Mouse (Mus musculus) intestine, embryonic 14.5 days (tissue): ENCODE measurements around the gene Gm4312. TPM values are rescaled to one million over a fixed set of nuclear protein-coding genes. Genes with fewer than 3 reads are reported as not detected.
"Not testable (repeated sequence)": the region's sequence is repeated elsewhere in the genome, so short reads cannot be mapped to it uniquely, and the experiment has no call there.

Source experiments
- ATAC-seq: fragments of 200-750 bp; cut with Nextera tagmentation; replicated peaks from 2 replicates; pipeline ENCODE4 v1.8.0; 2017; ENCODE audit warnings: low read depth, moderate number of reproducible peaks, moderate TSS enrichment, moderate library complexity; ENCODE audit not compliant: low FRiP score, low TSS enrichment
- DNase-seq: peaks from one replicate; pipeline ENCODE4 v3.0.0-alpha.2; 2018; ENCODE audit warnings: low spot score
- H3K27ac ChIP-seq: fragments of 300-500 bp; sonication (generic); 2 replicates; pipeline ENCODE4 v1.5.1; 2014; ENCODE audit warnings: low read depth, mild to moderate bottlenecking, control low read depth
- H3K27me3 ChIP-seq: fragments of 300-500 bp; sonication (generic); replicated peaks from 2 replicates; pipeline ENCODE4 v1.6.1; 2014; ENCODE audit warnings: low read length, control low read depth; ENCODE audit not compliant: control insufficient read depth, insufficient read depth
- H3K36me3 ChIP-seq: fragments of 300-500 bp; sonication (generic); 2 replicates; pipeline ENCODE4 v1.6.1; 2014; ENCODE audit warnings: low read length, control low read depth; ENCODE audit not compliant: control insufficient read depth, insufficient read depth
- H3K4me1 ChIP-seq: fragments of 300-500 bp; sonication (generic); replicated peaks from 2 replicates; pipeline ENCODE4 v1.6.1; 2014; ENCODE audit warnings: low read length, control low read depth, mixed read lengths; ENCODE audit not compliant: control insufficient read depth, insufficient read depth
- H3K4me2 ChIP-seq: fragments of 300-500 bp; sonication (generic); 2 replicates; pipeline ENCODE4 v1.6.1; 2014; ENCODE audit warnings: low read length
- H3K4me3 ChIP-seq: fragments of 300-500 bp; sonication (generic); 2 replicates; pipeline ENCODE4 v1.5.1; 2014; ENCODE audit warnings: low read depth, low read length, control low read depth, mixed read lengths
- H3K9ac ChIP-seq: fragments of 300-500 bp; sonication (generic); 2 replicates; pipeline ENCODE4 v1.6.1; 2014; ENCODE audit warnings: mild to moderate bottlenecking, low read length
- H3K9me3 ChIP-seq: fragments of 300-500 bp; sonication (generic); 2 replicates; pipeline ENCODE4 v1.6.1; 2016; ENCODE audit warnings: low read length, control low read depth; ENCODE audit not compliant: control insufficient read depth
- WGBS: fragments of 180-500 bp; shearing (Covaris S2); extraction: QIAGEN DNeasy Blood & Tissue Kit; methylation state at CpG from one replicate; pipeline ENCODE4 v1.1.7; 2014; 5-methylcytosine and 5-hydroxymethylcytosine counted together
- polyA plus RNA-seq: library from polyadenylated mRNA; unstranded; fragments of >200 nt; fragmentation: Nextera tagmentation; extraction: Ambion mirVana; gene quantifications from 2 replicates; pipeline ENCODE4 v1.2.1, GENCODE M21; 2014

Gene Gm4312
- polyA plus RNA-seq, result not detected in 2 replicates

DNA sequence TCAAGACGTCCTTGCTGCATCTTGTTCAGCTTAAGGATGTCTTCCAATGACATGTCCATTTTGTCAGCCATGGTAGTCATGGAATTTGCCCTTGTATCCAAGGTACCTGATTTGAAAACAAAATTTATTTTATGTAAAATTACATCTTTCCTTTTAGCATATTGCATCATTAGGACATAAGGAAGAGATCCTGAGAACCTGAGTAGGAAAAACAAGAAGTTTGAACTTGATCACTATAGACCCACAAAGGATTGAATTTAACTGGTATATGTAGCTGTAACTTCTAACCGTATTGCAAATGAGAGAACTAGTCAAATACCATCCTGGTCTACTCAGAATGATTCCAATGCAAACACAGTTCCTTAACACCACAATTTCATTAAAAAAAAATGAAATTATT lies at the start of gene Gm4312:
Gene Gm4312 (minus strand): TSS at position 101 of the 400 bp plus-strand sequence.
- H3K27ac ChIP-seq, H3K9ac ChIP-seq, H3K9me3 ChIP-seq, H3K36me3 ChIP-seq, ATAC-seq, H3K27me3 ChIP-seq, DNase-seq, H3K4me2 ChIP-seq, H3K4me3 ChIP-seq, H3K4me1 ChIP-seq: not testable (repeated sequence)
- WGBS, result no CpG with 5 or more reads among the region's 2 CpGs

DNA sequence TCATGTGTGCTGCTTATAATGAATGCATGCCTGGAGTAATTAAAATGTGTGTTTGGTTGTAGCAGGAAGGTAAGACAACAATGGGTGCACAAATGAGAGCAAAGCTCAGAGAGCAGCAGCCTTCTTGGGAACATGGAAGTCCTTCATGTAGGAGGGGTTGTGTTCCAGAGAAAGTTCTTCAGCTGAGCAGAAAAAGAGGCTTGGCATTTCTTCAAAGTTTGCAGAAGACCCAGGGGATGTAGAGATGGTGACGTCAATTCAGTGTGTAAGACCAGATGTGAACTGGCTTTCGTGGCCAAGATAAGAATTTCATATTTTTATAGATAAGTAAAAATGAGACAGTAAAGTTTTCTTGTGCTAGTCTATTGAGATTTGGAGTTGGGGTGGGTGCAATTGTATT lies 45.2 kb upstream of the Gm4312 start:
- WGBS, result 91% methylated on average over 2 of the region's 2 CpGs
- Histone ChIP-seq H3K36me3 (no peaks in the 10 kb centered on the region), H3K27ac (no peak overlapping the region), H3K4me1 (no peaks in the 10 kb centered on the region), H3K27me3 (no peaks in the 10 kb centered on the region), H3K4me2 (no peak overlapping the region), H3K9ac (no peak overlapping the region), H3K4me3 (no peak overlapping the region), H3K9me3 (no peaks in the 10 kb centered on the region)
- ATAC-seq (no peak), DNase-seq (no peak)

DNA sequence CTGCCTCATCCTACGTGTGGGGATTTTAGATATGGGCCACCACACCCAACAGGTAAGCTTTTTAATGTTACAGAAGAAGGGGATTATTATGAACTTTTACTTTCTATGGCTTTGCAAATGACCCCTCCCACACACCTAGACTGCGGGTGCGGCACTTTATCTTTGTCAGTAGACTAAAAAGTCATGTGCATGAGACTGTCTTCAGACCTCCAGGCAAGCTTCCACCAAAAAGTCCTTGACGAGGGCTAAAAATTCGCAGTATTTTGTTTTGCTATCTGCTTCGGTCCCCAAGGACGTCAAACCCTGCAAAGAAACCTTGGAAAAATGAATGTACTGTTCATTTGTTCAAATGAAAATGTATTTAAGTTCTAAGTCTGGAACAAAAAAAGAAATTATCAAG lies 33.2 kb upstream of the Gm4312 start:
- Histone ChIP-seq H3K36me3 (no peaks in the 10 kb centered on the region), H3K27ac (no peak overlapping the region), H3K9me3 (no peaks in the 10 kb centered on the region), H3K27me3 (no peaks in the 10 kb centered on the region), H3K9ac (no peak overlapping the region), H3K4me3 (no peak overlapping the region), H3K4me1 (no peaks in the 10 kb centered on the region), H3K4me2 (no peak overlapping the region)
- DNase-seq, result no peak
- no peak for ATAC-seq
- WGBS, result 89% methylated on average over 7 of the region's 7 CpGs

DNA sequence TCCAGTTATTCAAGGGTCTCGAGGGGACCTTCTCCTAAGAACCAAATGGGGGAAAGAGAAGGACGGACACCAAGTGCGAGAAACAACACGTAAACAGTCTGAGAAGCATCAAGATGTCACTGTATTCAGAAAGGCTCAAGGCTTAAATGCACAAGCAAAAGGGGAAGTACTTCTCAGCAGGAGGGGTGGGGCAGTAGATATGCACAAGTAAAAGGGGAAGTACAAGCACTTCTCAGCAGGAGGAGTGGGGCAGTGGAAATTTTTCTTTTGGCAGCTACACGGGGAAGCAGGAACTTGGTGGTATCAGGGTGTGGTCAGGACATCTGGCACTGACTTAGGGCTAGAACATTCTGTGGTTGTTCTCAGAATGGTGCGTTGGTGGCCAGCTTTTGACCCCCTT lies 19.9 kb upstream of the Gm4312 start:
- H3K9me3 ChIP-seq, H3K4me3 ChIP-seq, H3K4me2 ChIP-seq, H3K27ac ChIP-seq, H3K27me3 ChIP-seq, H3K4me1 ChIP-seq, DNase-seq, H3K9ac ChIP-seq, ATAC-seq, H3K36me3 ChIP-seq: not testable (repeated sequence)
- WGBS, result 86% methylated on average over 6 of the region's 6 CpGs

GRCm38 (mm10) chr10:100361038-100361437 lies 21.3 kb downstream of the Gm4312 start, which contains the start of gene Gm4307:
TSS of gene Gm4307 (plus strand) at chr10:100361338.
- not testable (repeated sequence) for H3K9ac ChIP-seq, DNase-seq, H3K36me3 ChIP-seq, H3K27me3 ChIP-seq, H3K27ac ChIP-seq, H3K4me3 ChIP-seq, H3K9me3 ChIP-seq, H3K4me1 ChIP-seq, H3K4me2 ChIP-seq, ATAC-seq
- WGBS, result no CpG with 5 or more reads among the region's 3 CpGs

DNA sequence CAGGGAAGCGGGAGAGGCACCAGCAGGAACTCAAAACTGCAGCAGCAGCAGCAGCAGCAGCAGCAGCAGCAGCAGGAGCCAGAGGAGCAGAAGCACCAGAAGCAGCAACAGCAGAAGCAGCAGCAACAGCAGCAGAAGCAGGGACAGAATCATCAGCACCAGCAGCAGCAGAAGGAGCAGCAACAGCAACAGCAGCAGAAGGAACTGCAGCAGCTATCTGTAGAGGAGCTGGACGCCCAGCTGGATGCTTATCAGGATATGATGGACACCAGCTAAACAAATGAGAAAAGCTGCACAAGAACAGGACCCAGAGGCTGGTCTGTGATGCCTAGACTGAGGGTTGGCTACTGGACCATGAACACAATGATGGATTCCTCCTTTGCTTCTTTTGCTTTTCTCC lies 25.5 kb downstream of the Gm4312 start:
- DNase-seq, H3K4me1 ChIP-seq, H3K4me3 ChIP-seq, H3K27ac ChIP-seq, ATAC-seq, H3K27me3 ChIP-seq, H3K9ac ChIP-seq, H3K4me2 ChIP-seq, H3K36me3 ChIP-seq, H3K9me3 ChIP-seq: not testable (repeated sequence)
- WGBS, result 73% methylated on average over 2 of the region's 2 CpGs

DNA sequence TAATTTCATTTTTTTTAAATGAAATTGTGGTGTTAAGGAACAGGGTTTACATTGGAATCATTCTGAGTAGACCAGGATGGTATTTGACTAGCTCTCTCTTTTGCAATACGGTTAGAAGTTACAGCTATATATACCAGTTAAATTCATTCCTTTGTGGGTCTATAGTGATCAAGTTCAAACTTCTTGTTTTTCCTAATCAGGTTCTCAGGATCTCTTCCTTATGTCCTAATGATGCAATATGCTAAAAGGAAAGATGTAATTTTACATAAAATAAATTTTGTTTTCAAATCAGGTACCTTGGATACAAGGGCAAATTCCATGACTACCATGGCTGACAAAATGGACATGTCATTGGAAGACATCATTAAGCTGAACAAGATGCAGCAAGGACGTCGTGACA lies 31.6 kb downstream of the Gm4312 start, which contains the start of gene Gm4305:
Gene Gm4305 (plus strand): TSS at position 301 of the 400 bp plus-strand sequence.
- not testable (repeated sequence) for H3K27ac ChIP-seq

DNA sequence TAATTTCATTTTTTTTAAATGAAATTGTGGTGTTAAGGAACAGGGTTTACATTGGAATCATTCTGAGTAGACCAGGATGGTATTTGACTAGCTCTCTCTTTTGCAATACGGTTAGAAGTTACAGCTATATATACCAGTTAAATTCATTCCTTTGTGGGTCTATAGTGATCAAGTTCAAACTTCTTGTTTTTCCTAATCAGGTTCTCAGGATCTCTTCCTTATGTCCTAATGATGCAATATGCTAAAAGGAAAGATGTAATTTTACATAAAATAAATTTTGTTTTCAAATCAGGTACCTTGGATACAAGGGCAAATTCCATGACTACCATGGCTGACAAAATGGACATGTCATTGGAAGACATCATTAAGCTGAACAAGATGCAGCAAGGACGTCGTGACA lies 36.7 kb downstream of the Gm4312 start, which contains the start of gene Gm4303:
Gene Gm4303 (plus strand): TSS at position 301 of the 400 bp plus-strand sequence.
- not testable (repeated sequence) for H3K27me3 ChIP-seq, DNase-seq, H3K4me1 ChIP-seq, ATAC-seq, H3K4me2 ChIP-seq, H3K9me3 ChIP-seq, H3K27ac ChIP-seq, H3K4me3 ChIP-seq, H3K9ac ChIP-seq, H3K36me3 ChIP-seq
- WGBS, result no CpG with 5 or more reads among the region's 3 CpGs

More for the DNA sequence above, 31.6 kb downstream of the Gm4312 start, which contains the start of gene Gm4305:
- not testable (repeated sequence) for H3K9ac ChIP-seq, H3K4me3 ChIP-seq, H3K36me3 ChIP-seq, H3K4me1 ChIP-seq, H3K27me3 ChIP-seq, ATAC-seq, H3K4me2 ChIP-seq, H3K9me3 ChIP-seq, DNase-seq
- no CpG with 5 or more reads among the region's 3 CpGs for WGBS

DNA sequence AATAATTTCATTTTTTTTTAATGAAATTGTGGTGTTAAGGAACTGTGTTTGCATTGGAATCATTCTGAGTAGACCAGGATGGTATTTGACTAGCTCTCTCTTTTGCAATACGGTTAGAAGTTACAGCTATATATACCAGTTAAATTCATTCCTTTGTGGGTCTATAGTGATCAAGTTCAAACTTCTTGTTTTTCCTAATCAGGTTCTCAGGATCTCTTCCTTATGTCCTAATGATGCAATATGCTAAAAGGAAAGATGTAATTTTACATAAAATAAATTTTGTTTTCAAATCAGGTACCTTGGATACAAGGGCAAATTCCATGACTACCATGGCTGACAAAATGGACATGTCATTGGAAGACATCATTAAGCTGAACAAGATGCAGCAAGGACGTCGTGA lies 41.8 kb downstream of the Gm4312 start, which contains the start of gene Gm4302:
Gene Gm4302 (plus strand): TSS at position 301 of the 400 bp plus-strand sequence.
- H3K27me3 ChIP-seq, H3K9ac ChIP-seq, H3K4me3 ChIP-seq, H3K4me2 ChIP-seq, ATAC-seq, DNase-seq, H3K36me3 ChIP-seq, H3K9me3 ChIP-seq, H3K4me1 ChIP-seq, H3K27ac ChIP-seq: not testable (repeated sequence)
- no CpG with 5 or more reads among the region's 3 CpGs for WGBS
